Mouse (Mus musculus) layer of hippocampus, postnatal 14 days (tissue): ENCODE data around the gene Robo3. TPM values are rescaled to one million over a fixed set of nuclear protein-coding genes. Genes with fewer than 3 reads are reported as not detected.

Experiments
- DNase-seq, 2 experiments: peaks; one replicate each; pipeline ENCODE4 v3.0.0; 2021 to 2022; ENCODE audit warnings: low spot score in 2 of 2, mixed read lengths in 1 of 2
- total RNA-seq, 2 experiments: library from RNA; stranded (reverse); gene quantifications; 2 replicates each; pipeline ENCODE4 v1.2.3; 2021

The Robo3 gene
- total RNA-seq, 2 experiments from 2014 or later = 19.0 to 22.3 TPM

DNA sequence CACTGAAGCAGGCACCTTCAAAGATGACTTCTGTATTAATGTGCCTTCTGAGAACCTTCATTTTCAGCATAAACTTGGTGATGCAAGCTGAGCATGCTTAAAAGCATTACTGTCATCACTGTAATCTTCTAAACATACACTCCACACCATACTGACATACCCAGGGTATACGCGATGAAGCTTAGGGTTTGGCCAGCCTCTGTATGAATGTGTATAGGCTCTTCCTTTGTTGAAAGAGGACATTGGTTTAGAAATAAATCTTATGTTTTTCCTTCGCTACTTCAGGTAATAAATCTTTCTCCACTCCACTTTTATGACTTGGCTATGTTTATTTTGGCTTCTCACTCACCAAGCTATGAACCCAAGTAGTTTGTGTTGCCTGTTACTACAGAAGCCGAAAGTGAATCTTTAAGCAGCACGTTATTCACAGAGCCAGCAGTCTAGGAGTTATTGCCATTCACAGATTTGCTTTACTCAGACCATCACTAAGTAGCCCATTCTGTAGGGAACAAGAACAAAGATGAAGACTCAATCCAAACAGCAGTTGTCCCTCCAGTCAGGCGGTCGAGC lies 61.7 kb downstream of the Robo3 start:
- DNase-seq = no peak

DNA sequence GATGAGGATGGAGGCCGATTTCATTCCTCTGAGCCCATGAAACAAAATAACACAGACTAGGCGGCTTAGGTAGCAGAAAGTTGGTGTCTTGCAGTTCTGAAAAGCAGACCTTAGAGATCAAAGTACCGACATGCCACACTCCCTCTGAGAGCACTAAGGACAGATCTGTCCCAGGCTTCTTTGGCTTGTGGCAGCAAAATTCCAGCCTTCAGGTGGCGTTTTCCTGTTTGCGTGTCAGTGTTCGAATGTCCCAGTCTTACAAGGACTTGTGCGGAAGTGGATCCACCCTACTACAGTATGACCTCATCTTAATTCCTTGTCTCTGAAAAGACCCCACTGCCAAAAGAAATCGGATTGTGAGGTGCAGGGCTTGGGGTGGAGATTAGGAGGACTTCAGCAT lies 64.2 kb downstream of the Robo3 start:
- DNase-seq = no peak

DNA sequence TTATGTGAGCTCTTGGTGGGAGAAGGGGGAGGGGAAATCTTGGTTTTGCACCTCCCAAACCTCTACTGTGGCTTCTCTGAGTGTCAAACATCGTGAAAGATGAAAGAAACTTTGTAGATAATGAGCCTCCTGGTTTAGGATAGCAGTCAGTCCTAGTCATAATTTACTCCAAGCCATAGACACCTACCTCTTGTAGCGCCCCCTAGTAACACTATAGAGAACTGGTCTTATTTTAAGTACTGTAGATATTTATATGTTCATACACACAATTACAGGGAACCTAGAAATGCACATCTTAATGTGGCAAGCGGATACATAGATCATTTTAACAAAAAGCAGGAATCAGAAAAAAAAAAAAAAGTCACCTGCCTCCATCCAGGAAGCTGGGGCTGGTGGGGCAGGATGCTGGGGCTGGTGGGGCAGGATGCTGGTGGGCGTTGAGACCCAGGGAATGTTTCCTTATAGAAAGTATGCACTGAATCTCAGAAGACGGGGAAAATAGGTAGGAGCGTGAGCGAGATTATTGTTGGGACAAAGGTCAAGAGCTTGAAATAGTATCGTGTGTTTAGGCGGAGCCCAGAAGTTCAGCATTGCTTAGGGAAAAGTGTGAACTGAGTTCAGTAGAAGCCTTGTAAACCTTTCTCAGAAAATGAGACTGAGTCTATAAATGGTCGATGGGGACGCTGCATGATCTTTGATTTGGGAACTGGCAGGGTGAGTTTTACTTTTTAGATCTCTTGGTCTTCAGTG lies 64.8 kb downstream of the Robo3 start:
- DNase-seq = no peak

DNA sequence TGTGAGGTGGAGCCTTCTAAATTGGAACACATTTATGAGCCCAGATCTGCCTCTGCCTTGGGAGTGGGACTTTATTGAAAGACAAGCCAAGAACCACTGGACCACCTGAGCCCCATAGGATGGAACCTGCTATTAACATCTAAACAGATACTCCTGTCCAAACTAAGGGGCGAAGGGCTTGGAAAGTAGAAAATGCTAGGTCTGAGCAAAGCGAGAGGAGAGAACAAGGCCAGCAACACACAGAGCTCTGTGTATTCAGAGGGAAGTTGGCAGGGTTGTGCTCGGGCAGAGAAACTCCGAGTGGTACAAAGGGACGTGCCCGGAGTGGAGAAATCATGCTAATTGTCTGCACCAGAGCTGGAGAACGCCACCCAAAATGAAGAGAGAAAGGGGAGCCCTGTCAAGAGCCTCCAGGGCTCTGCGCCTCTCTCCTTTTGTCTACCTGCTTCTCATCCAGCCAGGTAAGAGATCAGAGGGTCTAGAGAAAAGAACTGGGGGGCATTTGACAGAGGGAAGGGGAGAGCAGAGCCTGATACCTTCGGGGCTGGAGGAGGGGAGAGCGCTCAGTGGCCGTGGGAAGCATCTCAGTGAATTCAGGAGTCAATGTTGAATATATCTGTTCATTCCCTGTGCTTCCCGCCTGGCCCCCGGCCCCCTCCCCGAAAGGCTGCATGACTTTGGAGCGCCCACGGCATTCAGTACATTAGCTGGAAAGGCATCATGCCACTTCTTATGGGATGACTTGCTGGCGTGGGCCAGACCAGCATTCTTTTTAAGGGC lies 65.6 kb downstream of the Robo3 start, which contains the start of gene Hepacam:
Gene Hepacam (plus strand): TSS at position 51 of the 780 bp plus-strand sequence.
- DNase-seq = peak; percentile 52 to 74

DNA sequence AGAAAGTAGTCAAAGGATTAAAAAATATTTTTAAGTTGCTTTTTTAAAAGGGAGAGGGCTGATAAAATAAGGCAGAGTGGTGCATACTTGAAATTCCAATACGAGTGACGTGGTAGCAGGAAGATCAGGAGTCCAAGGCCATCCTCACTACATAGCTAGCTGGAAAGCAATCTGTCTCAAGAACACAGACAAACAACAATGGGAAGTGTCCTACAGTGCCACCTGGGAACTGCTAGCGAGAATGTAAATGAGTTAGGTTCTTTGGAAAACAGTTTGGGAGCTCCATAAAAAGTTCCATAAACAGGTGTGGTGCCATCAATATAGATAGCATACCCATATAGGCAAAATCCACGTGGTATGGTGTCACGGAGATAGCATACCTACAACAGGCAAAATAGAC lies 67.3 kb downstream of the Robo3 start:
- DNase-seq = no peak

Other genes with a start within 250 kb of the Robo3 start
- gene Tmem218, start 225.0 kb downstream of the Robo3 start, total RNA-seq = 10 to 100 TPM in 1 of 2 experiments, 1 to 10 TPM in 1; 9.6 to 10.2 TPM
- 1 to 10 TPM; 1.6 to 3.0 TPM for gene Slc37a2, start 177.5 kb downstream of the Robo3 start, total RNA-seq
- 1 to 10 TPM; 2.2 to 2.7 TPM for gene Ccdc15, start 84.8 kb downstream of the Robo3 start, total RNA-seq
- 10 to 100 TPM; 77.2 to 81.9 TPM for gene Hepacam, start 65.9 kb downstream of the Robo3 start, total RNA-seq
- gene Robo4, start 31.3 kb downstream of the Robo3 start, total RNA-seq = 1 to 10 TPM; 7.6 to 9.9 TPM
- gene Msantd2, start 56.1 kb upstream of the Robo3 start, total RNA-seq = 10 to 100 TPM; 22.3 to 22.7 TPM
- gene Esam, start 94.8 kb upstream of the Robo3 start, total RNA-seq = 10 to 100 TPM; 26.9 to 27.8 TPM
- gene Vsig2, start 106.0 kb upstream of the Robo3 start, total RNA-seq = 1 to 10 TPM; 3.5 to 6.2 TPM
- gene Nrgn, start 119.7 kb upstream of the Robo3 start, total RNA-seq = 1,000 to 10,000 TPM; 1,609 to 1,636 TPM
- 10 to 100 TPM; 12.1 to 14.0 TPM for gene Siae, start 122.5 kb upstream of the Robo3 start, total RNA-seq
- 1 to 10 TPM; 1.5 to 4.3 TPM for gene Spa17, start 180.5 kb upstream of the Robo3 start, total RNA-seq
- gene Tbrg1, start 224.1 kb upstream of the Robo3 start, total RNA-seq = 10 to 100 TPM; 50.8 to 50.9 TPM
- gene Panx3, start 236.0 kb upstream of the Robo3 start, total RNA-seq = not detected